Mouse (Mus musculus): ENCODE results near the gene Ralgds. TPM values are rescaled to one million over a fixed set of nuclear protein-coding genes. Genes with fewer than 3 reads are reported as not detected.
"Not testable (repeated sequence)": the region's sequence is repeated elsewhere in the genome, so short reads cannot be mapped to it uniquely, and the experiment has no call there.

Ralgds gene
- total RNA-seq (2022), result 100 to 1,000 TPM; 105 to 142 (median 118) TPM

DNA sequence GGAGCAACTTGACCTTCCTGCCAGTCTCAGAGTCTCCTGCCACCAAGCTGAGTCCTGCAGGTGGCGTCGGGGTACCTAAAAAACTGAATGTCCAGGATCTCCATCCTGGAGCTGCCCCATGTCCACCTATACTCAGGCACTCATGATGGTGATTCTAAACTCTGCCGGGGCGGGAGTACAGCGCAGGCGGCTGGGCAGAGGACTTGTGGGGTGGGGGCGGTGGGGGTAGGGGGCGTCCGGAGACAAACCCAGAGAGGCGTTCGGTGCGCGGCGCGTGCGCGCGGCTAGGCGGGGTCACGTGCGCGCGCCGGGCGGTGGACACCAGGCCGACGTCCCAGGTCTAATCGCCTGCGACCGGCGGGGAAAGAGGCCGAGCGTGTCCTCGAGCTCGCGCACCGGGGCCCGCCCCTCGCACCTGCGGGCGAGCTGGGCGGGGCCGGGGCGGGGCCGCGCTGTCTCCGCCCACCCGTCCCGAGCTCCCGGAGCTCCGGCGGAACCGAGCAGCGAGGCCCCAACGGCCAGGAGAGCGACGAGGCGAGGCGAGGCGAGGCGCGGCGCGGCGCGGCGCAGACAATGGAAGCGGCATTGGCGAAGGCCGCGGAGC lies at the start of gene Ralgds:
Gene Ralgds, plus strand, starts transcription at position 328 of the 604 bp plus-strand sequence.
- DNase-seq (ENCODE audit: low spot score in 2 of 2), result peak in 1 of 2 experiments; percentile 12

- peak in 1 of 2 experiments; percentile 76 for DNase-seq (ENCODE audit: low spot score in 2 of 2)
Observed at GRCm38 (mm10) chr2:28463919-28464318, 49.0 kb upstream of the Ralgds start.

GRCm38 (mm10) chr2:28464919-28465318 lies 48.0 kb upstream of the Ralgds start:
- no peak for DNase-seq (ENCODE audit: low spot score in 2 of 2)

DNA sequence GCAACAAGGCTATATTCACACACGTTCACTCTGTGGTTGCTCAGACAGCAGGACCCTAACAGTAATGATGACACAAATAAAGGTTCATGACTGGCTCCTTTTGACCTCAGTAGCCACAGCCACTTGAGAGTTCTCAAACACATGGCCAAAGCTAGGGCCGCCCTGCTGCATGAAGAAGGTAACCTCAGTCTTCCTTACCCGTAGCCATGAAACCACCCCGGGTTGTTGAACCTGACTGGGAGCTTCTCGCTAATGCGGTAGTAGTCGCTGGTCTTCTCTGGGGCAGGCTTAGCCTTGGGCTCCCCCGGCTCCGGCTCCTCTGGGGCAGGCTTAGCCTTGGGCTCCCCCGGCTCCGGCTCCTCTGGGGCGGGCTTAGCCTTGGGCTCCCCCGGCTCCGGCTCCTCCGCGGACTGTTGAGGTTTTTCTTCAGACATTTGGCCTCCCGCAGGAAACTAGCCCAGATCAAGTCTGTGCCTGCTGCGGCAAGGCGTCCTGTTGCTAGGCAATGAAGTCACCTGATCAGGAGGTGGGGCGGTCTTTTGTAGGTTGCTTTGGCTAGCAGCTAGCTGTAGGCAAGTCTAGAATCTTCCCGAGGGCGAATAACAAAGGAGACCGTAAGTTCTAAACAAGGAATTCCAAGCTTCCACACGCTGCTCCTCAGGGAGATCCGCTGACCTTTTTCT lies 46.9 kb upstream of the Ralgds start, which contains the start of gene 1700007K13Rik:
Gene 1700007K13Rik, minus strand, starts transcription at position 497 of the 683 bp plus-strand sequence.
- DNase-seq (ENCODE audit: low spot score in 2 of 2), result peak; percentile 69

GRCm38 (mm10) chr2:28467860-28468485 lies 45.0 kb upstream of the Ralgds start, which contains the start of gene Mrps2:
Gene Mrps2 (plus strand): TSS chr2:28468066.
- DNase-seq (ENCODE audit: low spot score in 2 of 2), result peak; percentile 70 to 80

DNA sequence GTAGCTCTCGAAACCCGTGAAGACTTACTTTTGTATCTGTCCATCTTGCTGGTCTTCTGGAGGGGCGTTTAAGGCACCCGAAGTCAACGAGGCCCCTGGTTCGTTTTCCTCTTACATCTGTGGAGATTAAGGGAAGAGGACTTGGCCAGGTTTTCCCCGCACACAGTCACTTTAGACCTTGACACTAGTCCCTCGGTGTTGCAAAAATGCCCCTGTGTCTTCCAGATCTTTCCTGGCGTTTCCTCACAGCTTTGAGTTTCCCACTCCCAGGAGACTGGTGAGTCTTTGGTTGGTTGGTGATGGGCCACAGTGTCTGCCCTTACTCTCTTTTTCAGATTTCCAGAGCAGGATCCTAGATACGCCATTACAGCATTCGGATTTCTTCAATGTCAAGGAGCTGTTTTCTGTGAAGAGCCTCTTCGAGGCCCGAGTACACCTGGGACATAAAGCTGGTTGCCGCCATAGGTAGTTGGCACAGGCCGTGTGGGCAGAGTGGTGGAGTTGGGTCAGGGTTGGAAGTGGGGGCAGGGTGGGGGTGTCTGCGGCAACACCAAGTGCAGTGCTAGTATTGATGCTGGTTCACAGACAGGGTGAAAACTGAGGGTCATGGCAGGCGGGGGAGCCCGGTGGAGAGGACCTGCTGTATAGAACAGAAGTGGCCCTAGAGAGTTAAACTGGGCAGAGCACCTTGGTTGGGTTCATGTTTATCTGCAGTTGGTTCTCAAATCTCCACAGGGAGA lies 44.3 kb upstream of the Ralgds start:
- DNase-seq (ENCODE audit: low spot score in 2 of 2), result no peak

DNA sequence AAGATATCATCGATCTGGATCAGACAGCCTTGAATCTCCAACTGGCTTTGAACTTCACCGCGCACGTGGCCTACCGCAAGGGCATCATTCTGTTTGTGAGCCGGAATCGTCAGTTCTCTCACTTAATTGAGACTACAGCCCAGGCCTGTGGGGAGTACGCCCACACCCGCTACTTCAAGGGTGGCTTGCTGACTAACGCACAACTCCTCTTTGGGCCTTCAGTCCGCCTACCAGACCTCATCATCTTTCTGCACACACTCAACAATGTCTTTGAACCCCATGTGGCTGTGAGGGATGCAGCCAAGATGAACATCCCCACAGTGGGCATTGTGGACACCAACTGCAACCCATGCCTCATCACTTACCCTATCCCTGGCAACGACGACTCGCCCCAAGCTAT lies 43.5 kb upstream of the Ralgds start:
- no peak for DNase-seq (ENCODE audit: low spot score in 2 of 2)

DNA sequence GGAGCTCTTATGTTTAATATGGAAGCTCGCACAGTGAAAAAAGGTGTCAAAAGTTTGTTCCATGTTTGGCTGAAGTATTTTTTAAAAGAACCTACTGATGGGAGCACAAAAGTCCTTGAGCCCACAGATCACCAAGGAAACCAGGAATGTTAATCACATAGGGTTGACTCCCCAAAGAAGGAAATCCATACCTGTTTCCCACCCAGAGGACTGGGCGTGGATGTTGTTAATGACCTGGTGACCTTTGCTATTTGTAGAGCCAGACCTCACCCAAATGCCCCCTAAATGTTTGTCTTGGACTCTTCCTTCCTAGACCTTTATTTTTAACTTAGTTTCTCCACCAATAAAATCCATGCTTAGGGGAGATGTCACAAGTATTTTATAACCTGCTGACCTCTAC lies 42.3 kb upstream of the Ralgds start:
- no peak for DNase-seq (ENCODE audit: low spot score in 2 of 2)

DNA sequence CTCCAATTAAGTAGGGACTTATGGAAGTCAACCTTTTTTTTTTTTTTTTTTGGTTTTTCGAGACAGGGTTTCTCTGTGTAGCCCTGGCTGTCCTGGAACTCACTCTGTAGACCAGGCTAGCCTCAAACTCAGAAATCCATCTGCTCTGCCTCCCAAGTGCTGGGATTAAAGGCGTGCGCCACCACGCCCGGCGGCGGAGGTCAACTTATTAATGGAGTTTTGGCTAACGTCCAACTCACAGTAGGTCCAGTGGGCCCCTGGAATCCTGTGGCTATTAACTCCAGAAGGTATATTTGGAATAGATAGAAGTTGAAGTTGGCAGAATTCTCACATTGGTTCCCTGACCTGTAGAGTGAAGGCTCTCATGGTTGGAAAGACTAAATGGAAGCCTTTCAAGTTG lies 40.9 kb upstream of the Ralgds start:
- DNase-seq (ENCODE audit: low spot score in 2 of 2), result not testable (repeated sequence)

DNA sequence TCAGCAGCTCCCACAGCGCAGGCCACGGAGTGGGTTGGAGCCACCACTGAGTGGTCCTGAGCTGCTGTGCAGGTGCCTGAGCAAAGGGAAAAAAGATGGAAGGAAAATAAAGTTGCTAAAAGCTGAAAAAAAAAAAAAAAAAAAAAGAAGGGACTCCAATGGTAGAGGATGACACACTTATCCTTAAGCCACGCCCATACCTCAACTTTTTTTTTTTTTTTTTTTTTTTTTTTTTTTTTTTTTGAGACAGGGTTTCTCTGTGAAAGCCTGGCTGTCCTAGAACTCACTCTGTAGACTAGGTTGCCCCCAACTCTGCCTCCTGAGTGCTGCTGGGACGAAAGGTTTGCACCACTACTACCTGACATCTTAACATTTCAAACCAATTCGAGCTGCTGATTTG lies 34.9 kb upstream of the Ralgds start:
- DNase-seq (ENCODE audit: low spot score in 2 of 2), result not testable (repeated sequence)

DNA sequence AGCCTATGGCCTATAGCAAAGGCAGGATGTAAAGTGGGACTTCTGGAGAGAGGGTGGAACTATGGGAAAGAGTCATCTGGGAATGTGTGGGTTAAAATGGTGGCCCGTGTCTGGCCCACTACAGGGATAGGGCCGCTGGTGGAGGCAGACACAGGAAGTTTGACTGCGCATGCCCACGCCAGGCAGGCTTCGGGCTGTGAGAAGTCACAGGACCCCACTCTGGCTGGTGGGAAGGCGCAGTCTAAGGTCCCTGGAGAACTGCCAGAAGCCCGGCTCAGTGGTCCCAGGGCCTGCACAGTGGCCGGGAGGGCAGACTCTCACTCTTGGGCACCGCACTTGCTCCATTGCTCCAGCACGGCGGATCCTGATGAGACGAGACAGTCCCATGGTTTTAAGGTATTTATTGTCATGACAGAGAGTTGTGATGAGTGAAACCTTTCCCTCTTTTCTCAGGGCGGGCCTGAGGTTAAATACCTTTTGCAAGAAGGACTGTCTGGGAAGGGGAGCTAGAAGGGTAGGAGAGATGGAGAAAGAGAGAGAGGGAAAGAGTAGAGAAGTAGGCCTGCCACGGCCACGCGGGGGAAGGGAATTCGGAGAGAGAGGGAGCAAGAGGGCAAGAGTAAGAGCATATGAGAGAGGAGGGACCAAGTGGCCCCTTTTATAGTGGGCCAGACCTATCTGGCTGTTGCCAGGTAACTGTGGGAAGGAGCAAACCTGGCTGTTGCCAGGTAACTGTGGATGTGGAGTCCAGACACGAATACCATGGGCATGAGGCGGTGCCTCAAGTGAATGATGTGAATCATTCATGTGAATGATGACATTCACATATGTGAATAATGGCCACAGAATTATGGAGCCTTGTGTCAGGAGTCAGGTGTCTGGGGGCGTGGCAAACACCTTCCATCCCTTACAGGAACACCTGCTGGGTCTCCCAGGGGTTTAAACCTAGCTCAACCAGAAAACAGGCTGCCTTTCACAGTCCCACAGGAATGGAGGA lies 33.4 kb upstream of the Ralgds start:
- DNase-seq (ENCODE audit: low spot score in 2 of 2), result no peak

- DNase-seq (ENCODE audit: low spot score in 2 of 2), result no peak
Observed at GRCm38 (mm10) chr2:28483861-28484260, 29.1 kb upstream of the Ralgds start.

DNA sequence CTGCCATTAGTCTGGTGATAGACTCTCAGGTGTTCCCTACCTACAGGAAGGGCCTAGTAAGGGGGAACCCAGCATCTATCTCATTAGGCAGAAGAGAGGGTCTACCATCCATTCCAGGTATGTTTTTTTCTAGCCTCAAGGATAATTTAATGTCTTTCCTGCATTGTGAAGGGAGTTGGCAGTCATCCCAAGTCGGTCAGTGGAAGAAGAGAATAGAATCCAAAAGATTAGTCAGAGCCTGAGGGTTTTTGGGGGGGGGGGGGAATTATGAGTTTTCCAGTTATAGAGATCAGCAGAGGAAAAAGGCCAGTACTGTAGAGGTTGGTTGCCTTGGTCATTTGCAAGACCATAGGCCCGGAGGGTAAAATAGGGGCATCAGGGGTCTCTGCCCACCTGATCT lies 18.4 kb upstream of the Ralgds start:
- DNase-seq (ENCODE audit: low spot score in 2 of 2), result no peak

DNA sequence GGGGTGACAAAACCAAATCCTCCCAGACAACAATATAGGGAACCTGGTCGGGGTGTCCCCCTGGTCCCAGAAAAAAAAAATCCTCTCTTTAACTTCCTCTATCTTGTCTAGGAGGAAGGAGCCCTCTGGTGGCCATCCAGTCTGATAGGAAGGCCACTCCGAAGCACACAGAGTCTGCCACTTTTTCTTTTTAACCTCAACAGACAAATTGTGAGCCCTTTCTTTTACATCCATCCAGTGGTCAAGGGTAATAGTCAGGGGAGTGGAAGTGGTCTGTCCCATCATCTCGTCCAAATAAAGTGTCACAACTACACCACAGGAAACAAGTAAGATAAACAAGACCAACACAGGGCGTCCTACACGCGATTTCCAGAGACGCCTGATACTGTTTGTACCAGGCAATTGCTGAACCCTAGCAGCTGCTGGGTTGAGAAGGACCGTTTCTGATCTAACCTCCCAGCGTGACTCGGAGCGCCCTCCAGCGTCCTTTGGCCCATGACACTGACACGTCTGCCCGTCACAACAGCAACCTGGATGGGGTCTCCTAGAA lies 17.6 kb upstream of the Ralgds start:
- DNase-seq (ENCODE audit: low spot score in 2 of 2), result no peak

DNA sequence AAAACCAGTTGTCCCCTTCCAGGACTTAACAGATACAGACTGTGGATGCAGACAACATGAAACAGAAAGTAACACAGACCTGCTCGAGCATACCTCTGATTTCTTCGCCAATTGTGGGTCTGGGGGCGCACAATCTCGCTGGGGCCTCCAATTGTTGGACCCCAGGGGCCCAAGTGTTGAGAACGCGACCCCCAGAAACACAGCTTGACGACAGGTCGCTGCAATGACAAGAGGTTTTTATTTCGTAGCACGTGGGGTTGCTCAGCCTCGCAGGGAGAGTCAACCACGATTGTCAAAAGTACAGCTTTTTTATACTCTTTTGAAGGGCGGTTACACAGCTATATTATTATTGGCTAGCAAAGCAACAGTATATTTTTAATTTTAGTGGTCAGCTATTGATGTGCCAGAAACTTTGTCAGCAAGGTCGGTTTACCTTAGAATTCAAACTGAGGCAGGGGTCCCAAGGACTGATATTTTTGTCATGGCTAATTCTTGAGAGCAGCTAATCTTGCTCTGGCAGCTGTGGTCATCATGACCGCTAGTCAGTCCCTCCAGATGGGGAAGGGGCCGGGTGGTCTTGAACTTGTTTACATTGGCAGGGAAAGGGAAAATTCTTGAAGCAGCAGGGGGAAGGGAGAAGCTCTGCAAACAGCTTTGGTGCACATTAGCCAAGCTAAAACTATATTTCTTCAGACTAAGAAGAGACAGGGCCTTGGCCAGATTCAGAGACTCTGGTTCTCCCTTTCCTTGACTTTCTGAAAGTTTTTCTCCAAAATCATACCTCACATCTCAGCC lies 16.9 kb upstream of the Ralgds start:
- DNase-seq (ENCODE audit: low spot score in 2 of 2), result no peak

DNA sequence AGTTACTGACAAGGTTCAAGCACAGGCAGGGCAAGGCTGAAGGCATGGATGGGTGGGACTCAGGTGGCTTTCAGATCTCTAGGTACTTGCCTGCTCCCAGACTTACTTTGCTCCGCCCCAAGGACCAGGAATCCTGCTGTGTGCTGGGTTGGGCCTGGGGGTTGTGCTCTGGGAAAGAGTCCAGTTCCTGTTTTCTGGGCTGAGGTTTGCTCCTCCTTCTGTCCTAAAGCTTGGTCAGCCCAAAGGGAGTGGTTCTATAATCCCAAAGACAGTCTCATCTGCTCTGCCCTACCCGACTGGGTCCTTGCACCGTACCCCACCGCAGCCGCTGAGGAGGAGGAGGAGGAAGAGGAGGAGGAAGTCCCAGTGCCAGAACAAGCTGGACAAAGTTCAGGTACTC lies 16.3 kb upstream of the Ralgds start, which contains the start of gene Gbgt1:
Gene Gbgt1, plus strand, starts transcription at position 221 of the 400 bp plus-strand sequence.
- no peak for DNase-seq (ENCODE audit: low spot score in 2 of 2)

DNA sequence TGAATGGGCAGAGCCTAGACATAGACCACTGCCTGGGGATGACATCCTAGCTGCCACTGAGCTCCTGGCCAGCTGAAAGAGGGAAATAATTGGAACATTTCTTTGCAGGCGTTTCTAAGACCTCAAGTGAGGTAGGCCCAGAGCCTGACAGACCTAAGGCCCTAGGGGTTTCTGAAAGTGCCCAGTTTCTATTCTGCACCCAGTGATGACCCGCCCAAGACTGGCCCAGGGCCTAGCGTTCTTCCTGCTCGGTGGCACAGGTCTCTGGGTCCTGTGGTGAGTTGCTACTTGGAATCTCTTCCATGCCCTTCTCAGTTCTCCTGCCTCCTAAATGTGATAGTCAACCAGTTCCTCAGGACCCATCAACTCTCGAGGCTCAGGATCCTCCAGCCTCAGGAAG lies 15.4 kb upstream of the Ralgds start:
- DNase-seq (ENCODE audit: low spot score in 2 of 2), result no peak

DNA sequence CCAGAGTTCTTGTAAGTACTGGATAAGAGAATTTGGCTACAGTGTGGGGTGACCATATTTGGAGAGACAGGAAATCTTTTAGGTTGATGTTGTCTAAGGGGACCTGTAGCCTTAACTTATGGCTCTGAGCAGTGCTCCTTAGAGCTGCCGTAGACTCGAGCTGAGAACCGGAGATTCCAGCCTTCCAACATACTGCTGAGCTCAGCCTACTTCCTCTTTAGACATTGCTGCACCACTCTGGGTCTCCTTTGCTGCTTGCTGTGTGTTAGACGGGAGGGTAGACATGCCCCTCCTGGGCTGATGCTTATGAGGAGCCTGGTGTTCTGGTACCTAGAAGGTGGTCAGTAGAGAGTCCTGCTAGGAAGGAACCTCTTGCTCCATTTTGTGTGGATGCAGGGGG lies 14.5 kb upstream of the Ralgds start:
- no peak for DNase-seq (ENCODE audit: low spot score in 2 of 2)

GRCm38 (mm10) chr2:28502987-28503386 lies 9.9 kb upstream of the Ralgds start:
- DNase-seq (ENCODE audit: low spot score in 2 of 2), result no peak

All from layer of hippocampus, adult 8-10 months (tissue).